12 mouse cellular contexts compared by ENCODE assay signal in the genomic region with DNA sequence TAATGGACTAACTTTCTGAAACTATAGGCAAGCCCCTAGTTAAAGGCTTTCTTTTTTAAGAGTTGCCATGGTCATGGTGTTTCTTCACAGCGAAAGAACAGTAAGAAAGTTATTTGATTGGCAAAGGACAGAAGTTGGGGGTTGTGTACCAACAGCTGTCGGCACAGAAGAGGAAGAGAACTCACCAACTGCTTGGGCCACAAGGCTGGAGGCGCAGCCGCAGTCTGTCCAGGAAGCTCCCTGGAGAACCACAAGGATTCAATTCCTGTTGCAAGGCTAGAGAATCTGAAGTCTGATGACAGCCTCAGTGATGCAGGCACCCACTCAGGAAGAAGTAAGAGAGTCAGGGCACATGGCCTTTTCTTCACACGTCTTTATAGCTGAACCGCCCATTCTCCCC. TPM values are rescaled to one million over a fixed set of nuclear protein-coding genes. Genes with fewer than 3 reads are reported as not detected.
A peak's percentile ranks its signal among the peaks of the same experiment; 100 is the strongest.
DNase-seq lines count a peak whose midpoint lies in the region; ATAC-seq and TF ChIP-seq lines count a peak whose summit lies in the region.
"Had no signal": no experiment of that assay in that cellular context is flagged by ENCODE, and none has a peak within 500 bp of the region (broad histone marks: within the 10 kb centered on the region; RNA-seq: fewer than 3 reads in every experiment).

No protein-coding gene starts in this region.

- TF ChIP-seq CTCF in layer of hippocampus, adult 2 months (conservative IDR thresholded peaks at IDR 0.05) = no peak

- H3K27ac ChIP-seq in layer of hippocampus, adult 2 months = peak overlapping the region; percentile 86
- H3K27ac ChIP-seq: heart, embryonic 15.5 days; stomach, embryonic 15.5 days had no signal

- intact Hi-C loops in left cerebral cortex, postnatal 4 days (cut with DNase I) = no loop called here

- peak; percentile 65 for DNase-seq in layer of hippocampus, adult 11-12 months (ENCODE audit: low spot score)
- no peak for DNase-seq in layer of hippocampus, adult 9-10 months (ENCODE audit: low spot score)
- peak; percentile 22 for DNase-seq in c-Kit-positive CD71-negative TER-119-negative erythroid progenitor cells, embryonic 14.5 days (ENCODE audit: low read depth)
- DNase-seq in layer of hippocampus, adult 2 months (ENCODE audit: low spot score in 2 of 2) = peak; percentile 42 to 50
- DNase-seq in right cerebral cortex, adult 18-20 months = no peak
- DNase-seq in urinary bladder, postnatal 10 days (ENCODE audit: low spot score) = no peak
- DNase-seq in left cerebral cortex, postnatal 4 days = no peak

- peak; percentile 96 for ATAC-seq in megakaryocyte progenitor cell, adult 5-6 weeks (replicated peaks; ENCODE audit: poor library complexity)
- ATAC-seq: inflammation-experienced regulatory T-cells, adult 6 months had no signal

- no peak overlapping the region for H3K4me3 ChIP-seq in layer of hippocampus, adult 2 months
- H3K4me3 ChIP-seq: erythroblast, embryonic 14.5 days; heart, embryonic 15.5 days; stomach, embryonic 15.5 days had no signal

RNA-seq across cellular contexts. Expression of a gene that starts 12.5 kb away (rescaled TPM):
- total RNA-seq in layer of hippocampus, adult 2 months (2021) = 100 to 1,000 TPM; 221 to 234 TPM
- 82.2 and 84.2 TPM in 2 replicates for total RNA-seq in megakaryocyte progenitor cell, adult 5-6 weeks (2015)
- total RNA-seq in megakaryocyte progenitor cell, adult 5-6 weeks (2017) = 90.0 and 111 TPM in 2 replicates
- 100 to 1,000 TPM in 1 of 2 experiments, 10 to 100 TPM in 1; 89.4 to 103 TPM for total RNA-seq in left cerebral cortex, postnatal 4 days (2021)

RNA-seq across cellular contexts. Expression of a gene that starts 15.4 kb away (rescaled TPM):
- total RNA-seq in layer of hippocampus, adult 2 months (2021) = 10 to 100 TPM; 78.9 to 85.4 TPM
- 18.2 and 18.5 TPM in 2 replicates for total RNA-seq in megakaryocyte progenitor cell, adult 5-6 weeks (2015)
- total RNA-seq in megakaryocyte progenitor cell, adult 5-6 weeks (2017) = 21.1 and 32.2 TPM in 2 replicates
- total RNA-seq in left cerebral cortex, postnatal 4 days (2021) = 10 to 100 TPM; 70.0 to 71.8 TPM

Comparison
In these comparisons a context has a peak if more than half of its experiments do, and no peak if none do; other contexts are left out.
1. DNase-seq: peak in layer of hippocampus, adult 11-12 months (single experiment), c-Kit-positive CD71-negative TER-119-negative erythroid progenitor cells, embryonic 14.5 days (single experiment) and layer of hippocampus, adult 2 months (2 of 2); none in layer of hippocampus, adult 9-10 months (single experiment), right cerebral cortex, adult 18-20 months (single experiment), urinary bladder, postnatal 10 days (single experiment) and left cerebral cortex, postnatal 4 days (single experiment).